Mouse (Mus musculus): ENCODE measurements around the gene Il1b.

DNA sequence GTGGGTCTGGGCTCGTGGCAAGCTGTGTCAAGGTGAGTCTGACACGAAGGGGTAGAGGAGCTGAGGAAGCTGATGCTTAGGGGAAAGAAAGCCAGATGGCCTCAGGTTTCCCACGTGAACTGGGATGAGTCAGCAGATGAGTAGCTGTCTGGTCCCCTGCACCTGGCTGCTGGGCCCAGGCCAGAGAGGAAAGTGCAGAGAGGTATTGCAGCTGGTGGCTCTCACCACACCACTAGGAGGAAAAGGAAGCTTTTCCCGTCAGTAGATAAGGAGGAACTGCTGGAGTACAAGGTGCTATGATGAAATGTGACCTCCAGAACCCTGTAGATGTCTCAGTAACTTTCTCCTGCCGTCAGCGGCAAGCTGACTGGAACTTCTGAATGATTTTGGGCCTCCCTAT is 42.5 kb upstream of the Il1b start:
- TF ChIP-seq POLR2A (IDR thresholded peaks at IDR 0.05; ENCODE audit: low read depth, low read length) (no peak), CTCF (IDR thresholded peaks at IDR 0.05; ENCODE audit: extremely low read depth, insufficient read depth, insufficient read length, insufficient replicate concordance) (no peak)
